Mouse (Mus musculus) forelimb bud, embryonic 11.5 days (tissue): ENCODE measurements around the gene Bmper.

Source experiments
- DNase-seq: peaks from one replicate; pipeline ENCODE4 v3.0.0-alpha.2; 2012; ENCODE audit warnings: low read depth, low spot score

Gene Bmper

GRCm38 (mm10) chr9:23423748-23424147 lies 200.9 kb downstream of the Bmper start:
- no peak for DNase-seq

GRCm38 (mm10) chr9:23432631-23433030 lies 209.8 kb downstream of the Bmper start:
- no peak for DNase-seq

- no peak for DNase-seq
These were observed 210.4 kb downstream of the Bmper start for GRCm38 (mm10) chr9:23433238-23433637.

- peak; percentile 25 for DNase-seq
These were observed 213.9 kb downstream of the Bmper start for GRCm38 (mm10) chr9:23436751-23437150.

DNA sequence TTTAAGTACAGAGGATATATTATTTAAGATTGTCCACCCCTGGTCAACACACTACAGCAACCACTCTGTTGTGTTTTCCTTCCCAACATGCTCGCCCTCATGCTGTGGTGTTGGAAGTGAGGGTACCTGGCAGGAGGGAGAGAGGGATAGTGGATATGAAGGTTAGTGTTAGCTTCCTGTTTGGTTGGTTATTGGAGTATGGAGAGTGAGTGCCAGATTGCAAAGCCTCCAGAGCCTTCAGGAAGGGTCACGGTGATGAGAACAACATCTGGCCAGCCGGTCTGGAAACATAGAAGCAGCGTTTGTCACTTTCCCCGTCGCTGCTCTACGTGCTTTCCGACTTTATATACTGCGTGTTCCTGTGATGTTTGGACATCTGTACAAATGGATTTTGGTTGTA lies 215.8 kb downstream of the Bmper start:
- DNase-seq, result peak; percentile 2

GRCm38 (mm10) chr9:23442168-23442567 lies 219.3 kb downstream of the Bmper start:
- no peak for DNase-seq

DNA sequence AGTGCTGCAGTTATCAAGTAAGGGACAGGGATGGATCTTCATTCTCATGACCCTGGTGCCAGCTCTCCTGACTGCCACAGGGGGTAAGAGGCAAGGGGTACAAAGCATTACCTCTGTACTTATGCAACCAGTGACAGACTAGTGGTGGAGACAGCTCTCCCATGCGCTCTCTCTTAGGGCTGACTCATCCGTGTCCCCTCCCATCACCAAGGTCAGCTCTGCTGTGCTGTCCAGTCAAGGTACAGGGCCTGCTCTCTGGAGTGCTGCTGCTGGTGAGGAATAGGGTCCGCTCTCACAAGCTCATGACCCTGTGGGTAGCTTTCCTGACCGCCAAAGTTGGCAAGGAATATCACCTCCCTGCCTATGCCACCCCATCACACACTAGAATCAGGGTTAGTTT lies 222.1 kb downstream of the Bmper start:
- no peak for DNase-seq

DNA sequence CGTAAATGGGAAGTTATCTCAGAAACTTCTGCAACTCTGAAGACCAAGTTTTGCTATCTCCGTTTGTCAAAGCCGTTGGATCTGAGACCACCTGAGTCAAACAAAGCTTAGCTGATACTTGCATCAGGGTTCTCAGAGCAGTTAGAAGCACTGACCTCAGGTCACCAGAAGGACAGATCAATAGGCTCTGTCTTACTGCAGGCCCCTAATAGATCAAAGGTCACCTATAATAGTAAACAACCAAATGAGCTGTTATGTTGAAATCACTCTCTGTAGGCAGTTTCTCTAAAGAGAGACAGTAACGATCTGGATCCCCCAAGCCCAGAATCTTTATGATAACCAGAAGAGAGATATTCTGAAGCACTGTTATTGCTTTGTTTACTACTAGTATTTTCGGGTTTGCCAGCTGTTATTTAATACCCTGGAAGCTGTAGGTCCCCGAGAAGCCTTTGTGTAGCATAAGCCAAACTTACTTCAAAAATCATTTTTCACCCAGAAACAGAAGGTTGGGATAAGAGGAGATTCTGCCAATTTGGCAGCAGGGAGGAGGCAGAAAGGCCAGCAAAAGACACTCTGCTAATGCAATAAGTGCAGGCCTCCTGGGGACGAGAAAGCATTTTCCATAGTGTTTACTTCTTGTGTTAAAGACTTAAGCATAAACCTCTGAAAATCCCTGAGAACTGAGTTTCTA lies 224.5 kb downstream of the Bmper start:
- no peak for DNase-seq

GRCm38 (mm10) chr9:23453309-23453708 lies 230.4 kb downstream of the Bmper start:
- no peak for DNase-seq

DNA sequence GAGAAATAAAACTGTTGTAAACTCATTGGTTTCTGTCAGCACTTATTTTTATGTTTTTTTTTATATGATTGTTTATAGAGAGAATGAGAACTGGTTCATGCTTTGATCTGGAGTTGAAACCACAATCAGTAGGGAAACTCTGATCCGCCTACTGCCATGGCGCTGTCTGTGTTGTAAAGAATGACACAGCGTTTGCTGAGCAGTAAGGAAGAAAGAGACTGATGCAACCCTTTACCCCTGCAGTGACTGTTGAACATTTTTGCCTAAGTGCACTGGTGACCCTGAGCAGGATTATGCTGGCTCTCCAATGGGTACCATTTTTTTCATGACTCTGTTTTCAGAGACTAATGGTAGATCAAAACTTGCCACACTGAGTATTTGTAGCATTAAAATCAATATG lies 234.3 kb downstream of the Bmper start:
- no peak for DNase-seq

- no peak for DNase-seq
These were observed 237.8 kb downstream of the Bmper start for GRCm38 (mm10) chr9:23460721-23461120.

GRCm38 (mm10) chr9:23462949-23463608 lies 240.2 kb downstream of the Bmper start:
- peak; percentile 55 for DNase-seq

DNA sequence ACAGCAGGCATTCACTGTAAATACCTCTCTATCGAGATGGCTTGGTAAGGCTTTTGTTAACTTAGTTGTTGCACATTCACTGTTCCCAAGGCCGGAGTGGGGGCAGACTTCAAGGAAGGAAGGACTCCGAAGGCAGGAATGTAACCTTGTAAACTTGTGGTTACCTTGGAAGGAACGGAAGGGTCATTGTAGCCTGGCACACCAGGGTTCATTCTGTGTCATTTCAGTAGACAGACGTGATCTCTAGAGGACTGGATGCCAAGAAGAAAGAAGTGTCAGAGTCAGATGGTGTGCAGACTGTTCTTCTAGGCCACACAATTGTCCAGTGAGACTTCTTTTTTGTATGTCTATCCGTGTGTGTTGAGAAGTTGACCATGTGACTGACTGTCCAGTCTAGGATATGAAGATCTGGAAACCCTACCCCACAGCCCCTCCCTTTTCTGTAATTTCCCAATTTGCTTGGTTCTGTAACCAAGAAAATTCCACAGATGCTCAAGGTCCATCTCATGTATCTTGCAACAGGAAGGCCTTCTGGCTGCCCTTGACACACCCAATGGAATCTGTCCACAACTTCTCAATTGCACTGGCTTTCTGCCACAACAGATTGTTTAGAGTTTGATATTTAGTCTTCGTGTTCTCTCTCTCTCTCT lies 242.2 kb downstream of the Bmper start:
- no peak for DNase-seq

DNA sequence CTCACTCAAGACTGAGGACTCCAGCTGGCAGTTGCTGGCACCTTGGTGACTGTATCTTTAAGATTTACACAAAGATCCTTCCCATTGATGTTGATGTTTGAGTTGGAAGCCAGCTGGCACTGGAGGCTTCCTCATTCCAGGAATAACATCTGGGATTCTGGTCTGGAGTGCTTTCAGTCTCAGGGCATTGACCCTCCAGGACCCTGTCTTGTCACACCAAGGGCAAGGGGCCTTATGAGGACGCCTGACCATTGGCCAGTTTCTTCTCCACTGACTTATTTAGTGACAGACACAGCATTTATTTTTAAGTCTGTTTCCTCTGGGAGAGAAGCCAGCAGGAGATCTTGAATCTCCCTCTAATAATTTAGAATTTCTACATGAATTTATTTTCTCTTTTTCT lies 247.0 kb downstream of the Bmper start:
- no peak for DNase-seq

DNA sequence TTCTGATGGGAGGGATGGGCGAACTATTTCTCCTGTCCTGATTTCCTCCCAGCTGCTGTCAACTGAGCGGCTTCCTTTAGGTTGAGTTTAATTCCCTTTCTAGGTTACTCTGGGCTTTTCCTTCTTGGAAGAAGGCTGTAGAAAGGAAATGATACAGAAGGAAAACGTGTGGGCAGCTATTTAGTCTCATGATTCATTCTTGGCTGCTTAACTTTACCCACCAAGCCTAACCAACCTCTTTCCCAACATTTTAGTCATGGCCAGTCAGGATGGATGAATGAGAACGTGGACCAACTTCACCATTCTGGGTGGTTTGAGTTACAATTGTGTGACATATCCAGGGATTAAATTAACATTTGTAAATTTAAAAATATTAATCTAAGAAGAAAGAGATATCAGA lies 263.0 kb downstream of the Bmper start:
- DNase-seq, result no peak

DNA sequence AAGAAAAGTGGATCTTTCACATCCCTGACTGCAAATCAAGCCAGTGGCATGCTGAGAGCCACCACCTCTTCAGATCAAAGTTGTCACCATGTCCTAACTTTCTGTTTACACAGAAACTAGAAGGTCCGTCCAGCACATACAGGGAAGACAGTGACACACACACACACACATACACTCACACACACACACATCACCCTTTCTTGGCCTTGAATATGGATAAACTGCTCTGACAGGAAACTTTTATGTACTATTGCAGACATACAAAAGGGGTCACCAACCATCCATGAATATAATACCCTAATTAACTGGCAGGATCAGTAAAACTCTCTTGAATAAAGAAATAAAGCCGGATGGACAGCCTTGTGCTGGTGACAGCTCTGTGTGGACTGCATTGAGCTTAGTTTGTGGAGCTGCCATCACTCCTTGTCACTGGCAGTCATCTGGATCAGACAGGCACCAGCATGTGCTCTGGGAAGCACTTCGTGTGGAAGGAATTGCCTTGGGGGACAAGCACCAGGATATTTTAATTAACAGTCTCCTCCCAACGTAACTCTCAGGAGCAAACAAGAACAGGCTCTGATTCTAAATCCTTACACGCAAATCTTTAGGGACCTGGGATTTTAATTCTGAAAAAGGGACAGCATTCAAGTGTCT lies 264.0 kb downstream of the Bmper start:
- peak; percentile 35 for DNase-seq

DNA sequence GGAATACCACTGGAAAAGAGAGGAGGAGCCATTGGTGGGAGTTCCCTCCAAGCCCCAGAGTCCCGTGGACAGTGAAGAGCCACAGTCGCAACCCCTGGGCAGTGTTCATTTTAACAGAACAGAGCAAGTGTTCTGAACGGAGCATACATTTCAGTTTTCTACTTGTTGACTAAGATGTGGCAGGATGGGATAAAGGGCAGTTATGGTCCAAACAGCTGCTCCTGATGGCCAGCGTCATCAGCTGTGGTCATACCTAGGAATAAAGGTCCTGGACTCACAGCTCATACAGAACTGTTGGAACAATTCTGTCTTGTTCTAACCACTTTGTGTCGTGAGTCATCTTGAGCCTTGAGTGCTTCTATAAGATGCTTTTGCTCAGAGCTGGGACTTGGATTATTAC lies 265.4 kb downstream of the Bmper start:
- no peak for DNase-seq

- no peak for DNase-seq
These were observed 272.5 kb downstream of the Bmper start for GRCm38 (mm10) chr9:23495400-23495799.

DNA sequence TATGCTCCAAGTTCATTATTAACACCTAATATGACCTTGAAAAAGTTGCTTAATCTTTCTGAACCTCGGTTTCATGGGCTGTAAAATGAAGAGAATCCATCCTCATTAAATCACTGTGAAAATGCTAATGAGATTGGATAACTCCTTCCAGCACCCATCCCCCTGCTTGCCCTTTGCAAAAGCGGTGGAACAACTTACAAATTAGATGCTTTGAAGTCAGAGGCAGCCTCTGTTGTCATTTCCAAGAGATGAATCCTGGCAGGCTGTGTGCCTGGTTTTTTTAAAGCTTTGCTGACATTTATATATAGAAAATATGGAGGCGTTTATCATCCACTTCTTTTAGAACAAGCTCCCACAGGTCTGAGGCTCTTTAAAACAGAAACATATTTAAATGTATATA lies 274.8 kb downstream of the Bmper start:
- DNase-seq, result no peak

- no peak for DNase-seq
These were observed 311.0 kb downstream of the Bmper start for GRCm38 (mm10) chr9:23533870-23534269.
